Mouse (Mus musculus) embryo, embryonic 11 days (tissue): ENCODE results near the gene Chst15.
A peak's percentile ranks its signal among the peaks of the same experiment; 100 is the strongest.

Source experiments
- DNase-seq: peaks from one replicate; pipeline ENCODE4 v3.0.0-alpha.2; 2015

Chst15 gene

DNA sequence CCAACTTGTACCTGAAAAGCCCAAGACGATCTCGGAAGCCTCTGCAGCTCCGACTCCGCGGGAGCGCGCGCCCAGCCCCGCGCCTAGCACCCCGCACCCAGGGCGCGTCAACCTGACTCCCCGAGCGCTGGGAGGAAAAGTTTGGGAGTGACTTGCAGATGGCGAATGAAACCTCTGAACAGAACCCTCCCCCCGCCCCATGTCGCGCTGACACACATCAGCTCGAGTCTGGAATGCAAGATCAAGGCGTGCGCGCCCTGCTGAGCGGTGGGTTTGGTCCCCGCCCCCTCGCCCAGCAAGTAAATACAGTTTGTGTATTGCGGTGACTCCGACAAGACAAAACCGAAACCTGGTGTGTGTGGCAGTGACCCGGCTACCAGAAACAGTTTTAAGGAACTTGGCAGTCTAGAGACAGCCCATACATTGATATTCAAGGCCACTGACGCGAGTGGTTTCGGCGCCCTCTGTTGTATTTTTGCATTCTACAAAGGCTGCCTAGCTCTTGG, at the start of gene Chst15:
TSS of gene Chst15 (minus strand) at position 193 of the 506 bp plus-strand sequence.
- peak; percentile 87 for DNase-seq

DNA sequence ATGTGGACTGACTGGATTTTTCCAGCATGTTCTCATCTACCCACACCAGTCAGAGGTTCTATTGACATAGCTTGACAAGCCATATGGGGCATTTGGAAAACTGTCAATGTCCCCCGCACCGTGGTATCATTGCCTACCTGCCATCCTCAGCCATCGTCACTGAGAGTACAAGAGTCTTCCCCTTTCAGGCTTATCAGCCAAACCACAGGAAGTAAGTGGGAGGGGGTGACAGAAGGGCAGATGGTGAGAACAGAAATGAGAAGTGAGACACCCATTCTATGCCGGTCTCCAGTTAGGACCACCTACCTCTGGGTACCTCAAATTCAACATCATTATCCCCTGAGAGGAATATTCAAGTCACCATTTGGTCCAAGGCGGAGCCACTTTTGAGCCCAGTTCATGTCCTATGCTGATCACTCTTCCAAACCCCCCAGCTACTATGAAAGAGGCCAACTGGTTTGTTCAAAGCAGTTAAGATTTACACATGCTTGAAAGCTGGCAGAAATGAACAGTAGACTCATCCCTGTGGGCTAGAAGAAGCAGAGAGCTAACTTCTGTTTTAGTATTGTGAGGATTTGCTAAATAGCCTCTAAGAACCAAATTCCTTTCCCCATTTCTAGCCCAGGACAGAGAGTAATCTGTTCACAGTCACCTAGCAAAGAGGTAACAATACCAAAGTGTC, 48.8 kb upstream of the Chst15 start:
- DNase-seq, result no peak

GRCm38 (mm10) chr7:132365111-132365510, 48.1 kb upstream of the Chst15 start:
- no peak for DNase-seq

DNA sequence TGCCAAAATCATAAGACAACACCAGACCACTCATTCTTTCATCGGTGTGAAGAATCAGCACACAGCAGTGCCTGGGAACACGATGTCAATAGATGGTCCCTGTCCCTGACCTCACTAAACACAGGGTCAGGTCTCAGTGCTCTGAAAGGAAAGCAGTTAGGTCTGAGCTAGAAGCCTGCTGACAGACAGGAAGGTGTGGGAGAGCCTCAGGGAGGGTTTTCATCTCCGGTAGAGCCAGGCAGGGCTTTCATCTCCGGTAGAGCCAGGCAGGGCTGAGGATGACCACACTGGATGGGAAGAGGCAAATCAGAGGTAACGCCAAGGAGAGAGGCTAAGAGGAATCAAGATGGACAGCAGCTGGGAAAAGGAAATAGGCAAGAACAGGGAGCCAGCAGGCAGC, 47.5 kb upstream of the Chst15 start:
- DNase-seq, result no peak

DNA sequence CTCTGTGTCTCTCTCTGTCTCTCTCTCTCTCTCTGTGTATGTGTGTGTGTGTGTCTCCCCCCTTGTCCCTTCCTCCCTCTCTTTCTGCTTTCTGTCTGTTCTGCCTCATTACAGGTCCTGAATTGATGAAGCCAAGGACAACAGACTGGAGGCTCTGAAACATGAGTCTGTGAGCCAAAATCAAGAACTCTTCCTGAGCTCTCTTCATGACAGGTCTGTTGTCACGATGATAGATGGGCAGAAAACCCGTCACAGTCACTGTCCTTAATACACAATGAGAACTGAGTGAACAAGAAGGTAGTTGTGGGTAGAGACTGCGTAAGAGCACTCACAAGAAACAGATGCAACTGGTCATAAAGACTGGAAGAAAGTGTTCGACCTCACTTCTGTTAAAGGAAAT, 43.3 kb upstream of the Chst15 start:
- no peak for DNase-seq

DNA sequence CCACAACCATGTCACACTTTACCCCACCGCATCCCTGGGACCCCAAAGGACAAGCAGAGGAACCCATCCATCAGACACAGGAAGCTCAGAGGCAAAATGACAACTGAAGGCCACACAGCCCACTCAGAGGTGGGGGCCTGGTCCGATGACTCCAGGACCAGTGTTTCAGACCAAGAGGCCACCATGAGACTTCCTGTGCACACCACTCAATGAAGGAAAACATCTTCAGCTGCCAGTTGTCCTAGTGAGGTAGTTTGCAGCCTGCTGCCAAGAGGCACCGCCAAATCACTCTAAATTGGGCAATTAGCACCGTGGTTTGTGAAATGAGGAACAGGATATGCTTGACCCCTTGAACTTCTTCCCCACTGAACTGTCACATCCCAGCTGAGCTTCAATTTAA, 41.7 kb upstream of the Chst15 start:
- no peak for DNase-seq

- DNase-seq, result no peak
These were observed 41.2 kb upstream of the Chst15 start for GRCm38 (mm10) chr7:132358250-132358649.

GRCm38 (mm10) chr7:132357841-132358237, 40.8 kb upstream of the Chst15 start:
- DNase-seq, result no peak

DNA sequence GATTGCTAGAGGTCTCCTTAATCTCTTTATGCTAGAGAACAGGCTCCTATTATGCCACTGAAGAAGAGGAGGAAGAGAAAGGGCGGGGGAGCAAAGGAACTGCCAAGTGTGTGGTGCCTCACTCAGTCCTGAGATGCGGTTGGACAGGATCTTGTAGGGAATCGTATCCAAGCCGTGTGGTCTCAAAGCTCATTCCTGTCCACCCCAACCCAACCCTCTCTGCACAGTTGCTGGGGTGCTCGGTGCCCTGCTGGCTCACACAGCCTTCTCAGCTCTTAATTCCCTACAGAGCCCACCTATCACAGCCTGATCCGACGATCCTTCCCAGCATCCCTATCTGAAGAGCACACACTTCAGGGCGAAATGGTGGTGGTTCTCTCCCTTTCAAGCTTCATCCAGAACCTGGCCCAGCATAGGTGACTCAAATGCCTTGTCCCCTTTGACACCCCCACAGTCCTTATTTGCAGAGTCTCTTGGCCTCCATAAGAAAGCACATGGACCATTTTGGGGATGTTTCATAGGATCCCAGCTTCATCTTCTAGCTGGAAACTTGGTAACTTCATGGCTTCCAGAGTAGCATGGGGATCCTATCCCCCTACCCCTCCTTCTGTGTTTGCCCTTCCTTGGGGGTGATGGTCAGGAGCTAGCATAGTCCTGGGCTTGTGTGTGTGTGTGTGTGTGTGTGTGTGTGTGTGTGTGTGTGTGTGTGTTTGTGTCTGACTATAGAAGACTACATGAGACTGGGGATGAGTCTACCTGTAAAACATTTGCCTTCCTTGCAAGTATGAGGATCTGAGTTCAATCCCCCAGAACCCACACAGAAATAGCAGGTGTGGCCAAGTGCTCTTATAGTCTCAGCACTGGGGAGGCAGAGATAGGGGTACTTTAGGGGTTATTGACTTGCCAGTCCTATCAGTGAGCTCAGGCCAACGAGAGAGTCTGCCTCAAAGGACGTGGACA, 40.1 kb upstream of the Chst15 start:
- DNase-seq, result no peak

- peak; percentile 45 for DNase-seq
These were observed 39.2 kb upstream of the Chst15 start for GRCm38 (mm10) chr7:132356185-132356584.

DNA sequence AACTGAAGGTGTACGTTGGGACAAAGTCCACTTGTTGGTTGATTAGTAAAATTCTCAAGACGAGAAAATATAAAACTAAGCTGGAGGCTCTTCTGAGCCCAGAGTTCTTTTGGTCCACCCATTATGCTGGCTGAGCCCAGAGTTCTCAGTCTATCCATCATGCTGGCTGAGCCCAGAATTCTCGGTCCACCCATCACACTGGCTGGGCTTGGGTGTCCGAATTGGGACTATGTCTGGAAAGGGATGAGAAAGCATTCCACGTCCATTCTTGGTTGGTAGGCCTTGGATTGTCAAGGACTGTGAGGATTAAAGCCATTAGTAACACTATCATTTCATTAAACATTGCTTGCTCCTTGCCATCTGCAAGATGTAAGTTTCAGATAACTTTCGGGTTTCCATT, 38.7 kb upstream of the Chst15 start:
- DNase-seq, result no peak

GRCm38 (mm10) chr7:132349075-132349572, 32.1 kb upstream of the Chst15 start:
- no peak for DNase-seq

GRCm38 (mm10) chr7:132347273-132348045, 30.4 kb upstream of the Chst15 start:
- no peak for DNase-seq

DNA sequence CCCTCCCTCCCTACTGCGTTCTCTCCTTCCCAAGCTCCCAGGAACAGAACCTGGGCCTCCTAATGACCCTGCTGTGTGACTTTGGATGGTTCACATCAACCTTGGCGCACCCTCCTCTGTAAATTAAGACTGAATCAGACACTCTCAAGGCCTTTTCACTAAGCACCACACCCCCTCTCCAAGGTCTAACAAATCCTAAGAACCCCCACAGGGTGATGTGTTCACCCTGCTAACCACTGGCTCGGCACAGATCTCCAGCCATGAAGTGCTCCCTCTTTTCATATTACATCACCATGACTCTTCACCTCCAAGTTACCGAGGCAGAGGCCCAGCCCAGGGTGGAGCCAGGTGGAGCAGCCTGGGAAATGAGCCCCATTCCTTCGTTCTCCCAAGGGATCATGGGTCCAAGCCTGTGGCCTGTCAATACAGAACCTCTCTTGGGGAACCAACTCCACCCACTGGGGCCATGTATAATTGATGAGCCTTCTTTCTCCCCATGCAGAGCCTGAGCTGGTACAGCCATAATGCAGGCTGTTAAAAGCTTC, 28.6 kb upstream of the Chst15 start:
- DNase-seq, result no peak

DNA sequence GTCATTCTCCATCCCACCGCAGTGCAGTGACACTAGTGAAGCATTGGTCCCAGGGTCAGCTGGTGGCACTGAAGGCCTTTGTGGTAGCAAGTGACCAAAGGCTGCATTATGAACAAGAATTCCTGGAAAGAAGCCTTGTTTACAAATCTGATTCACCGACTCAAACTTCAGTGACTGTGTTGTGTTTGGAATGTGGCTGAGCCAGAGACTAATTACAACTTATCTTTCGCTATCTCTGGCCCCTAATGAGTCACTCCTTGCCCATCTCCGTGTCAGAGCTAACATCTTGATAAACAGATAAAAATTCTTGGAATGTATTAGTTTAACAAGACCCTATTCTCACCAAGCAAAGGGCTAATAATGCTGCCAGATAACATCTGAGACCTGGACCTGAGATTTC, 27.6 kb upstream of the Chst15 start:
- DNase-seq, result no peak

GRCm38 (mm10) chr7:132343900-132344299, 26.9 kb upstream of the Chst15 start:
- no peak for DNase-seq

DNA sequence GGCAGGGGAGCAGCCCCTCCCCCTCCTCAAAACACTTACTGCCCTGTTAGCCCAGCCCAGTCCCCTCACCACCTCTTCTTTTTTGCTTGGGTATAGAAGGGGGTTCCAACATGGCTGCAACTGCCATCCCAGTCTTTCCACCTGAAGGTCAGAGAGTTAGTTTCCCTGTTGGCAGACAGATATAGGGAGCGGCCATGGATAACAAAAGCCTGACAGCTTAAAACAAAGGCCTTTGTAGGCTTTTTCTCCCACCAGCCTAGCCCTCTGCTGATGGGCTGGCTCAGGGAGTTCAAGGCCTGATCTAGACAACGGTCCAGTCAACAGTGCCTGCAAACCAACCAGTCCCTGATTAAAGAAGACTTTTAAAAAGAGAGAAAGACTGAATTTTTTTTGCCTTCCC, 26.1 kb upstream of the Chst15 start:
- DNase-seq, result no peak

DNA sequence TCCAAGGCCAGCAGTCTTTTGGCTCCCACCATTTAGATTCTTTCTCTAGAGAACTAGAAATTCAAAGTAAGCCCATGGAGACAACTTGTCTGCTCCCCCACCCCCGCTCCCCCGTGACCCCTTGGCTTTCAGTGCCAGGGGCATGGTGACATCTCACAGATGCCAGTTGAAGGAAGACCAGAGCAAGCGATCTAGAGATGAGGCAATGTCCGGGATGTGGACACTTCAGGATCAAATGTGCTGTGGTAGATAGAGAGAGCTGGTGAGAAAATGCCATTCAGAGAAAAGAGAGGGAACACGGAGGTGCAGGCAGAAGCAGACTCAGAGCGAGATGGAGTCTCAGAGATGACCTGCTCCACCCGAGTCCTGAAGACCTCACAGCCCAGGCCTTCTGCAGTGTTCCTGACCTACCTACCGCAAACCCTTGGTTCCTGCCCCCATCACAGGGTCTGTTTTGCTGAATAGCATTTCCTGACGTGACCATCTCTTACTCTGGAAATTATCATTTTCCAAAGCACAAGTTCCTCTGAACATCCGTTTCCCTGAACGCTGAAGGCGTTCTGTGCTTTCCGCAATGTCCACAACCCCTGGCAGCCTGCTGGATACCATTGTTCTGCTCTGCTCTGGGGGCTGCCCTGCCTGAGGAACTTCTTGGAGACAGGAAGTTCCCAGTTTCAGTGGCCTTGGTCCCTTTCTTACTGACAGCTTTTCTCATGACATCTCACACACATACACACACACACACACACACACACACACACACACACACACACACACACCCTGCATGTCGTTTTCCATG, 22.2 kb upstream of the Chst15 start:
- no peak for DNase-seq

DNA sequence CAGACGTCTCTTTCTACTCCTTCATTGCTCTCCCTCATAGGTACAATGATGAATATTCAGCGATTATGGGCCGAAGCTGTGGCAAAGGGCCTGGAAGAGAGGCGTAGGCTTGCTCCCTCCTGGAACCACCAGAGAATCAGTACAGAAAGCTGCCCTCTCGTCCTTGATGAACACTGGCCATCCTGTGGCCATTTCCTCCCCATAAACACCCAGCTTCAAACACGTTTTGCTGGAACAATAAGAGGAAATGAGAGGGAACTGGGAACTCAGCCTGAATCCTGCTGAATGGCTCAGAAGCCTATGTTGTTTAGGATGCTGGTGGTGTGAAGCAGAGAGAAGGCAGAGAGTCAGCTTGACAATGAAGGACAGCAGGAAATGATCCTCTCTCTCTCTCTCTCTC, 21.3 kb upstream of the Chst15 start:
- DNase-seq, result no peak

DNA sequence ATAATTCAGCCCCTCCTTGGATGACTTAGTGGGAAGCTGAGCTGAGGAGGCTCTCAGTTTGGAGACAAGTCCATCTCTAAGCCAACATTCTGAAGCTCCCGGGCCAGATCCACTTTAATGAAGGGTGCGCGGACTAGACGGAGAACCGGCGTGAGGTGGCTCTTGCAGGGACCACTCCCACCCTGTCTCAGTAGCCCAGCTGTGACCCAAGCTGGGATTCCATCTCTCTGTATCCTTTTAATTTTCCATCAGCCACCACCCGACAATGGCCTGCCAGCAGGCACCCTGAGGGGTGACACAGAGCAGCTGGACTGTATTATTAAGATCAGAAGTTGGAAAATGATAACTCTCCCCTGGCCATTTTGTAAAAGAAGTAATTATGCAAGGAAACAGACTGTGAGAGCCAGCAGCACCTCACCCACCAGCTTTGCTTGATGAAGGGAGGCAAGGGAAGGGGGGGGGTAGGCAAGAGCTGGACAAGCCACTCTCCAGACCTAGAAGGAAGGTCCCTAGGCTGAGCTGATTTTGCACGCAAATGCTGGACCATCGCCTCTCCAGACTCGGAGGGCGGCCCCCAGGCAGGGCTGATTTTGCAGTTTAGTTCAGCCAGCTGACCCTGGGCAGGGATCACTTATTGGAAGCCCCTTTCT, 20.4 kb upstream of the Chst15 start:
- no peak for DNase-seq

DNA sequence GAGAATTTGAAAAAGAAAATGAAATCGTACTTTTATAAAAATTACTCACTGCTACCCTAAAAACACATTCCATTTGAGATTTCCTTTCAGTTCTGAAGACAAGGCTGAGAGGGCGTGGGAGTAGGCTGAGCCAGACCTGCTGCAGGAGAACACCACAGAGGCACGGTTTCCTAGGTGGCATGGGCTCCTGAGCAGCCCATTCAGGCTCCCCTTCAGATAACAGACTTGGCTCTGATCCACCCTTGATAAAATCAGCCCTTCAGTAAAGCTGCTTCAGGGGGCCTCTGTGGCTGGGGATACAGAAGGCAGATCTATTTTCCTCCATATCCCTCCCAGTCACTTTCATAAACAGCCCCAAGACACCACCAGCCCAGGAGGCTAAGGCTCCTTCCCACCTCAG, 19.8 kb upstream of the Chst15 start:
- DNase-seq, result no peak
